Mouse (Mus musculus): ENCODE results near the gene Psmd9.

DNA sequence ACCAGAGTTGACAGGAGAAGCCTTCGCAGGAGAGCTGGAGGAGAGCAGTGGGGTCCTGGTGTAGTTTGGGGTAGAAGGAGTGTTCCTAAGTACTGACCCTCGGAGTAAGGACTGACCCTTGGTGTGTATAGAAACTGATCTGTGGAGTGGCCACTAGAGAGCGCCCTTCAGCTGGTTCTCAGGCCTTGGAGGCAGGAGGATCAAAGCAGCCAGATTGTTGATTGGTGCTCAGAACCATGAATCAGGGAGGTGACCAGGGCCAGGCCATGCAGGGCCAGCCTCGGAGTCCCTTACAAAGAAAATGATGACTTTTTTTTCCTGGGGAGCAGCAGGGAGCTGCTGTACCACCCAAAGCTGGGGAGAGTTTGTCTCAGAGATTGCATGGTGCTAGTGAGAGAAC is 76.3 kb downstream of the Psmd9 start:
- TF ChIP-seq ZNF384 (IDR thresholded peaks at IDR 0.05; ENCODE audit: low read depth, low read length) (no peak), MAFK (IDR thresholded peaks at IDR 0.05; ENCODE audit: insufficient read depth, low read depth, low read length) (no peak), ZC3H11A (IDR thresholded peaks at IDR 0.05; ENCODE audit: borderline replicate concordance, low read depth, low read length) (no peak)
